Mouse (Mus musculus): ENCODE data around the gene Emilin2. TPM values are rescaled to one million over a fixed set of nuclear protein-coding genes. Genes with fewer than 3 reads are reported as not detected.

Emilin2 gene
- polyA plus RNA-seq, 1 experiment = 2.6 TPM

DNA sequence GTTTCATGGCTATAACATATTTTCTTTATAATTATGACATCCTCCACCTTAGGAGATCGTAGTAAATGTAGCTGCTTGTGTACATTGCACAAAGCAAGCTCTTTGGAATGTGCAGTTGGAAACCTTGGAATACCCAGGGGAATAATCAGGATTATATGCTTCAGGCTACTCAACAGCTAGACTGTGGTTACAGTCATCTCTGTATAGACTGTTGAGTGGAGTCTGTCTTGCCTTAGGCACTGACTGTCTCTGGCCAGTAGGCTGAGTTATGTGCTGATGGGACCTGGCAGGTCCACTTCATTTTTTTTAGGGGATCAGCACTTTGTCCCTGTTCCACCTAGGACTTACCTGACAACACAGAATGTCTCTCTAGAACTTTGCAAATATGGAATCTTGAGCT, 98.1 kb downstream of the Emilin2 start:
- Histone ChIP-seq H3K27ac (ENCODE audit: insufficient read depth, low read length) (no peak overlapping the region), H3K4me1 (ENCODE audit: control insufficient read depth, insufficient read depth, low read length) (no peaks in the 10 kb centered on the region), H3K9ac (ENCODE audit: low read depth, poor library complexity, severe bottlenecking) (no peak overlapping the region), H3K27me3 (ENCODE audit: control insufficient read depth, insufficient read depth, low read length, poor library complexity, severe bottlenecking) (no peaks in the 10 kb centered on the region), H3K36me3 (ENCODE audit: control insufficient read depth, insufficient read depth, low read length, poor library complexity, severe bottlenecking) (no peaks in the 10 kb centered on the region), H3K4me3 (ENCODE audit: low read depth, low read length) (no peak overlapping the region), H3K9me3 (replicated peaks; ENCODE audit: control insufficient read depth, insufficient read depth, low read length, poor library complexity, severe bottlenecking) (no peaks in the 10 kb centered on the region)
- TF ChIP-seq CTCF (IDR thresholded peaks at IDR 0.05; ENCODE audit: low read depth, low read length) = no peak
- TF ChIP-seq POLR2A (IDR thresholded peaks at IDR 0.05; ENCODE audit: insufficient read depth, low read length) = no peak
- no peak for TF ChIP-seq EP300 (IDR thresholded peaks at IDR 0.05; ENCODE audit: insufficient read depth, low read depth, low read length)

DNA sequence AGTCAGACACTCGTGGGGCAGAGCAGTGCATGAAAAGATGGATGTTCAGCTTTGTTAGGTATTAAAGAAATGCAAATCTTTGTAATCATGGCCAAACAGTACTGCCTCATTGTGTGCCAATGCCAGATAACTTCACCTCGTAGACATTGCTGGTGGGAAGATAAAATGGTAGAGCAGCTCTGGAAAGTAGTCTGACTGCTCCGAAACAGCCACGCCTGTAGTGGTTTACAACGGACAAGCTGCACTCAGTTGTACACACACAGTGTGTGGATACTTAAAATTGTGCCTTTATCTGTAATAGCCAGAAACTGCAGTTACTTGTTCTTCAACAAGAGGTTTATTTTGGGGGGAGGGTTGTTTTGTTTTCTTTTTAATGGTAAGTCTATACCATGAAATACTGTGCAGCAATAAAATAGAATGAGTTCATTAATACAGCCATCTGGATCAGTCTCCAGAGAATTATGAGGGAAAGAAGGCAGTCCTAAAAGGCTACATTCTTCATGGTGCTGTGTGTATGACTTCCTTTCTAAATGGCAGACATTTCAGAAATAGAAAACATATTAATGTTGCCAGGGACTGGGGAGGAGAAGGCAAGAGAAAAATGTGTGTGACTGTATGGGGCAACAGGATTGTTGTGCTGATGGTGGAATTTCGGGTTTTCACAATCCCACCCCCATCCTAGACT, 99.7 kb downstream of the Emilin2 start:
- Histone ChIP-seq H3K27ac (ENCODE audit: insufficient read depth, low read length) (no peak overlapping the region), H3K27me3 (ENCODE audit: control insufficient read depth, insufficient read depth, low read length, poor library complexity, severe bottlenecking) (no peaks in the 10 kb centered on the region), H3K9me3 (replicated peaks; ENCODE audit: control insufficient read depth, insufficient read depth, low read length, poor library complexity, severe bottlenecking) (no peaks in the 10 kb centered on the region), H3K4me3 (ENCODE audit: low read depth, low read length) (no peak overlapping the region), H3K4me1 (ENCODE audit: control insufficient read depth, insufficient read depth, low read length) (no peaks in the 10 kb centered on the region), H3K36me3 (ENCODE audit: control insufficient read depth, insufficient read depth, low read length, poor library complexity, severe bottlenecking) (no peaks in the 10 kb centered on the region), H3K9ac (ENCODE audit: low read depth, poor library complexity, severe bottlenecking) (no peak overlapping the region)
- TF ChIP-seq POLR2A (IDR thresholded peaks at IDR 0.05; ENCODE audit: insufficient read depth, low read length) (no peak), EP300 (IDR thresholded peaks at IDR 0.05; ENCODE audit: insufficient read depth, low read depth, low read length) (no peak), CTCF (IDR thresholded peaks at IDR 0.05; ENCODE audit: low read depth, low read length) (no peak)

DNA sequence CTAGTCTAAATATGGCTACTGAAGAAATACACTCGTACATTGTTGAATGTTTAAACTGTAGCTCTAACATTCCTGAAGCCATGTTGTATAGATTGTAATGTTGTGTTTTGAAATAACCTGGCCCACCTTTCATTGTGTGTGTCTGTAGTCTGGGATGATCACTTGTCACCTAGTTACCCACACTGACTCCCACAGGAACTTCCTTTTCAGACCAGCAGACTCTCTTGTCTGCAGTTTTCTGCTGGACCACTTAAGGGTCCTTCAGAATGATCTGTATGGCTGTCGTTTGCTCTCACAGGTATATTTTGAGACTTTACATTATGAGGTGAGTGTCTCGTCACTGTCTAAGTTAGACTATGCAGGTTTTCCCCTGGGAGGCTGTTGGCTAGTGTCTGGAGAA, 101.8 kb downstream of the Emilin2 start:
- no peak for TF ChIP-seq POLR2A (IDR thresholded peaks at IDR 0.05; ENCODE audit: insufficient read depth, low read length)
- no peak for TF ChIP-seq EP300 (IDR thresholded peaks at IDR 0.05; ENCODE audit: insufficient read depth, low read depth, low read length)
- no peak for TF ChIP-seq CTCF (IDR thresholded peaks at IDR 0.05; ENCODE audit: low read depth, low read length)
- Histone ChIP-seq H3K36me3 (ENCODE audit: control insufficient read depth, insufficient read depth, low read length, poor library complexity, severe bottlenecking) (no peaks in the 10 kb centered on the region), H3K27ac (ENCODE audit: insufficient read depth, low read length) (no peak overlapping the region), H3K9me3 (replicated peaks; ENCODE audit: control insufficient read depth, insufficient read depth, low read length, poor library complexity, severe bottlenecking) (no peaks in the 10 kb centered on the region), H3K27me3 (ENCODE audit: control insufficient read depth, insufficient read depth, low read length, poor library complexity, severe bottlenecking) (no peaks in the 10 kb centered on the region), H3K9ac (ENCODE audit: low read depth, poor library complexity, severe bottlenecking) (no peak overlapping the region), H3K4me1 (ENCODE audit: control insufficient read depth, insufficient read depth, low read length) (no peaks in the 10 kb centered on the region), H3K4me3 (ENCODE audit: low read depth, low read length) (no peak overlapping the region)

DNA sequence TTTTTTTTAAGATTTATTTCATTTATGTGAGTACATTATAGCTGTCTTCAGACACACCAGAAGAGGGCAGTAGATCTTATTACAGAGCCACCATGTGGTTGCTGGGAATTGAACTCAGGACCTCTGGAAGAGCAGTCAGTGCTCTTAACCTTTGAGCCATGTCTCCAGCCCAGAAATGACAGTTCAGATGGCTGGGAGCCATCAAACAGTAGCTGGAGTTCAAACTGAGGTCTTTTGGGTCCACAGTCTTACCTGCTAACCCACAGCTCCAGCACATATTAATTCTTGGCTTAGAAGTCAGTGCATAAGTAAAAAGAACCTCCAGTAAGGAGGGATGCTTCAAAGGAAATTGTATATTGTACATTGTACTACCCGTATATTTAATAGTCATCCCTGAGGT, 102.9 kb downstream of the Emilin2 start:
- no peak overlapping the region for H3K9ac ChIP-seq (ENCODE audit: low read depth, poor library complexity, severe bottlenecking)
- no peak overlapping the region for H3K27ac ChIP-seq (ENCODE audit: insufficient read depth, low read length)
- no peaks in the 10 kb centered on the region for H3K36me3 ChIP-seq (ENCODE audit: control insufficient read depth, insufficient read depth, low read length, poor library complexity, severe bottlenecking)
- no peak overlapping the region for H3K4me3 ChIP-seq (ENCODE audit: low read depth, low read length)
- no peaks in the 10 kb centered on the region for H3K27me3 ChIP-seq (ENCODE audit: control insufficient read depth, insufficient read depth, low read length, poor library complexity, severe bottlenecking)
- no peaks in the 10 kb centered on the region for H3K9me3 ChIP-seq (replicated peaks; ENCODE audit: control insufficient read depth, insufficient read depth, low read length, poor library complexity, severe bottlenecking)
- no peaks in the 10 kb centered on the region for H3K4me1 ChIP-seq (ENCODE audit: control insufficient read depth, insufficient read depth, low read length)
- TF ChIP-seq EP300 (IDR thresholded peaks at IDR 0.05; ENCODE audit: insufficient read depth, low read depth, low read length) = no peak
- no peak for TF ChIP-seq POLR2A (IDR thresholded peaks at IDR 0.05; ENCODE audit: insufficient read depth, low read length)

DNA sequence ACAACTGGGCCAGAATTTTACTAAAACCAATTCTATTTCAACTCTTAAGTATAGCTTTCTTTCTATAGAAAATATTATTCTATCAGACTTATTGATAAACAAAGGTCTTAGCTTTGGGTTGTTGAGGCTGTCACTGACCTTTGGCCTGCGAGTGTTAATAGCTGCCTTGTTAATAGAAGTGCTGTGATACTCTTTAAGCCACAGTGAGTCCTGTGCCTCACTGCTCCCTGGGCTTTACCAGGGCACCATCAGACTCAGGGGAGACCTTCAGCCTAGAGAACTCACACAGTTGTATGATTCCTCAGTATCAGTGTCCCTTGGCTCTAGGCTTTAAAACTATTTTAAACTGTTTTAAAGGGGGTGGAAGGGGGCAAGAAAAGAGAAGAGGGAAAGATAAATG, 103.4 kb downstream of the Emilin2 start:
- no peaks in the 10 kb centered on the region for H3K36me3 ChIP-seq (ENCODE audit: control insufficient read depth, insufficient read depth, low read length, poor library complexity, severe bottlenecking)
- no peaks in the 10 kb centered on the region for H3K27me3 ChIP-seq (ENCODE audit: control insufficient read depth, insufficient read depth, low read length, poor library complexity, severe bottlenecking)
- H3K9me3 ChIP-seq (replicated peaks; ENCODE audit: control insufficient read depth, insufficient read depth, low read length, poor library complexity, severe bottlenecking) = no peaks in the 10 kb centered on the region
- no peak overlapping the region for H3K27ac ChIP-seq (ENCODE audit: insufficient read depth, low read length)
- no peak overlapping the region for H3K9ac ChIP-seq (ENCODE audit: low read depth, poor library complexity, severe bottlenecking)
- no peaks in the 10 kb centered on the region for H3K4me1 ChIP-seq (ENCODE audit: control insufficient read depth, insufficient read depth, low read length)
- no peak for TF ChIP-seq CTCF (IDR thresholded peaks at IDR 0.05; ENCODE audit: low read depth, low read length)
- TF ChIP-seq POLR2A (IDR thresholded peaks at IDR 0.05; ENCODE audit: insufficient read depth, low read length) = no peak
- no peak for TF ChIP-seq EP300 (IDR thresholded peaks at IDR 0.05; ENCODE audit: insufficient read depth, low read depth, low read length)
- H3K4me3 ChIP-seq (ENCODE audit: low read depth, low read length) = no peak overlapping the region

DNA sequence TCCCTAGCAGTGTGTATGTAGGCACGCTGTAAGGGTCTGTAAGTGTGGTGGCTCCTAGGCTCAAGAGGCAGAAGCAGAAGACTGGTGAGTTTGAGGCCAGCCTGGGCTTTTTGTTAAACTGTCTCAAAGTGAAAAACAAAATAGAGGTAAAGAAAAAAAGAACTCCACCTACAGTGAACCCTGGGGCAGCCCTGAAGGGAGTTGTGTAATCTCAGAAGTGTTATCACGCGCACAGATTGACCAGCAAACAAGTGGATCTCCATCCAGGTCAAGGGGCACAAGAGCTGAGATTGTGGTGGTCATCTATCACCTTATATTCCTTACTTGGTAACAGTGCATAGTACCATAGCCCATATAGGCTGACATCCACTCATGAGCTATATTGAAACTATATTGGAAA, 104.5 kb downstream of the Emilin2 start:
- Histone ChIP-seq H3K4me1 (ENCODE audit: control insufficient read depth, insufficient read depth, low read length) (no peaks in the 10 kb centered on the region), H3K4me3 (ENCODE audit: low read depth, low read length) (no peak overlapping the region), H3K27me3 (ENCODE audit: control insufficient read depth, insufficient read depth, low read length, poor library complexity, severe bottlenecking) (no peaks in the 10 kb centered on the region), H3K36me3 (ENCODE audit: control insufficient read depth, insufficient read depth, low read length, poor library complexity, severe bottlenecking) (no peaks in the 10 kb centered on the region), H3K27ac (ENCODE audit: insufficient read depth, low read length) (no peak overlapping the region), H3K9ac (ENCODE audit: low read depth, poor library complexity, severe bottlenecking) (no peak overlapping the region), H3K9me3 (replicated peaks; ENCODE audit: control insufficient read depth, insufficient read depth, low read length, poor library complexity, severe bottlenecking) (no peaks in the 10 kb centered on the region)
- no peak for TF ChIP-seq POLR2A (IDR thresholded peaks at IDR 0.05; ENCODE audit: insufficient read depth, low read length)
- no peak for TF ChIP-seq EP300 (IDR thresholded peaks at IDR 0.05; ENCODE audit: insufficient read depth, low read depth, low read length)
- TF ChIP-seq CTCF (IDR thresholded peaks at IDR 0.05; ENCODE audit: low read depth, low read length) = no peak
